23 mouse cellular contexts compared by ENCODE assay signal in the genomic region with DNA sequence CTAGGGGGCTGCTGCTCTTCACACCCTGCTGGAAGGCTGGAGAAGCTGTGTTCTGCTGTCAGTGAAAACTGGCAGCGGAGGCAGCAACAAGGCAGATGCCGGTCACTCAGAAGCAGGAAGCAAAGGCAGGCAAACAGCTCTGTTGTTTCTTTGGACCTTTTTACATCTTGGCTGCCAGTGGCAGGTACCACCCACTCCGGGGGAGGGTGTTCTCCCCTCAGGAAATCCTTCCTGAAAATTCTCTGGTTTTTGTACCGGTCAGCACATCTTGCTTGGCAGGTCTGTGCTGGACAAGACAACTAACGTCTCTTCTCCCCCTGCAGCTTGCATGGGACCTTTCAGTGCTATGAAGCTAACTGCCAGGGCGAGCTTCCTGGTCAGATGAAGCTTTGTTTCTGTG. TPM values are rescaled to one million over a fixed set of nuclear protein-coding genes. Genes with fewer than 3 reads are reported as not detected.
DNase-seq lines count a peak whose midpoint lies in the region; ATAC-seq lines count a peak whose summit lies in the region.
"Had no signal": no experiment of that assay in that cellular context is flagged by ENCODE, and none has a peak within 500 bp of the region (broad histone marks: within the 10 kb centered on the region; RNA-seq: fewer than 3 reads in every experiment).

No protein-coding gene starts in this region.

- H3K36me3 ChIP-seq in heart, embryonic 12.5 days = no peaks in the 10 kb centered on the region
- no peaks in the 10 kb centered on the region for H3K36me3 ChIP-seq in kidney, embryonic 16.5 days (ENCODE audit: insufficient read depth, low read length)
- H3K36me3 ChIP-seq: embryonic facial prominence, embryonic 15.5 days; forebrain, embryonic 10.5 days; forebrain, embryonic 15.5 days; G1E; heart, embryonic 13.5 days; hindbrain, embryonic 13.5 days had no signal

- no peaks in the 10 kb centered on the region for H3K27me3 ChIP-seq in heart, embryonic 12.5 days (replicated peaks)
- H3K27me3 ChIP-seq in kidney, embryonic 16.5 days (ENCODE audit: insufficient read depth, low read length) = no peaks in the 10 kb centered on the region
- H3K27me3 ChIP-seq: embryonic facial prominence, embryonic 15.5 days; forebrain, embryonic 15.5 days; heart, embryonic 13.5 days; hindbrain, embryonic 13.5 days had no signal

- no peak overlapping the region for H3K27ac ChIP-seq in heart, embryonic 12.5 days (ENCODE audit: poor library complexity, severe bottlenecking)
- no peak overlapping the region for H3K27ac ChIP-seq in kidney, embryonic 16.5 days (ENCODE audit: low read length)
- H3K27ac ChIP-seq: embryonic facial prominence, embryonic 15.5 days; forebrain, embryonic 10.5 days; forebrain, embryonic 15.5 days; heart, adult 2 months; heart, embryonic 13.5 days; hindbrain, embryonic 13.5 days; hindbrain, postnatal 0 days had no signal

- no peak overlapping the region for H3K4me2 ChIP-seq in heart, embryonic 12.5 days
- H3K4me2 ChIP-seq in kidney, embryonic 16.5 days (replicated peaks; ENCODE audit: low read depth, low read length) = no peak overlapping the region
- H3K4me2 ChIP-seq: embryonic facial prominence, embryonic 15.5 days; forebrain, embryonic 15.5 days; heart, embryonic 13.5 days; hindbrain, embryonic 13.5 days had no signal

- H3K4me1 ChIP-seq in heart, embryonic 12.5 days (replicated peaks) = no peaks in the 10 kb centered on the region; the same call in 1 of the 2 replicates
- no peaks in the 10 kb centered on the region for H3K4me1 ChIP-seq in kidney, embryonic 16.5 days (ENCODE audit: insufficient read depth, low read length)
- H3K4me1 ChIP-seq: embryonic facial prominence, embryonic 15.5 days; forebrain, embryonic 10.5 days; heart, embryonic 13.5 days had no signal

- H3K9ac ChIP-seq in heart, embryonic 12.5 days = no peak overlapping the region
- no peak overlapping the region for H3K9ac ChIP-seq in kidney, embryonic 16.5 days (replicated peaks; ENCODE audit: low read length)
- H3K9ac ChIP-seq: embryonic facial prominence, embryonic 15.5 days; forebrain, embryonic 15.5 days; heart, embryonic 13.5 days; hindbrain, embryonic 13.5 days had no signal

- DNase-seq in adrenal gland, adult 2 months = peak; percentile 5
- no peak for DNase-seq in adrenal gland, adult (ENCODE audit: inconsistent age in 2 of 2, low spot score in 1 of 2)
- no peak for DNase-seq in heart, postnatal 36 days
- DNase-seq in kidney, adult 8-10 months = peak; percentile 8 to 20
- peak; percentile 33 to 42 for DNase-seq in kidney, postnatal 36 days
- DNase-seq: B cell, adult 2 months; cerebellum, adult 2 months; cerebellum, postnatal 14 days; embryo, embryonic 11 days; gastrocnemius, postnatal 14 days; heart, adult 2 months had no signal

- 51% methylated on average over 6 of the region's 6 CpGs for WGBS in heart, embryonic 12.5 days
- 54% methylated on average over 6 of the region's 6 CpGs for WGBS in kidney, embryonic 16.5 days

- H3K9me3 ChIP-seq in heart, embryonic 12.5 days (replicated peaks) = 0 out of 2 replicates have a peak, but pooled peaks cover 5% of the 10 kb centered on the region
- 0 out of 2 replicates have a peak, but pooled peaks cover 4% of the 10 kb centered on the region for H3K9me3 ChIP-seq in kidney, embryonic 16.5 days (ENCODE audit: low read length)
- H3K9me3 ChIP-seq: embryonic facial prominence, embryonic 15.5 days; forebrain, embryonic 10.5 days; forebrain, embryonic 15.5 days; heart, embryonic 13.5 days; hindbrain, embryonic 13.5 days had no signal

- intact Hi-C loops in heart, postnatal 36 days (cut with DNase I) = no loop called here

- ATAC-seq in heart, embryonic 12.5 days (ENCODE audit: insufficient number of reproducible peaks, low FRiP score) = peak; percentile 29; the same call in 1 of the 2 replicates
- no peak for ATAC-seq in kidney, embryonic 16.5 days (ENCODE audit: low FRiP score, low TSS enrichment)
- no peak for ATAC-seq in megakaryocyte-erythroid progenitor cell, adult 5-6 weeks (replicated peaks; ENCODE audit: low FRiP score, low TSS enrichment, poor library complexity, severe bottlenecking)
- ATAC-seq: CD4-positive, CD25-positive, alpha-beta regulatory T cell, adult 4 months; forebrain, embryonic 15.5 days; hindbrain, postnatal 0 days had no signal

- no peak overlapping the region for H3K4me3 ChIP-seq in heart, embryonic 12.5 days
- no peak overlapping the region for H3K4me3 ChIP-seq in kidney, embryonic 16.5 days (ENCODE audit: low read length)
- H3K4me3 ChIP-seq: embryonic facial prominence, embryonic 15.5 days; erythroblast, embryonic 14.5 days; forebrain, embryonic 10.5 days; forebrain, embryonic 15.5 days; heart, adult 2 months; heart, embryonic 13.5 days; hindbrain, embryonic 13.5 days had no signal

RNA-seq across cellular contexts. Expression of gene Rpl10-ps3, which starts 30.8 kb away (rescaled TPM):
- 1,000 to 10,000 TPM; 1,087 to 1,247 TPM for total RNA-seq in adrenal gland, adult 2 months (2021)
- 7.3 and 8.1 TPM in 2 replicates for polyA plus RNA-seq in adrenal gland, adult 2 months (2012; rRNA removed)
- 150 and 157 TPM in 2 replicates for polyA plus RNA-seq in heart, embryonic 12.5 days (2016; fragmentation: Nextera tagmentation; extraction: Ambion mirVana)
- total RNA-seq in heart, postnatal 36 days (2021) = 100 to 1,000 TPM; 420 to 495 TPM
- polyA plus RNA-seq in kidney, embryonic 16.5 days (2015; fragmentation: Nextera tagmentation; extraction: Ambion mirVana) = 279 and 349 TPM in 2 replicates
- 473 and 492 TPM in 2 replicates for total RNA-seq in megakaryocyte-erythroid progenitor cell, adult 5-6 weeks (2014; fragmentation: Nextera tagmentation)
- total RNA-seq in megakaryocyte-erythroid progenitor cell, adult 5-6 weeks (2017) = 197 and 284 TPM in 2 replicates

Comparison
In these comparisons a context has a peak if more than half of its experiments do, and no peak if none do; other contexts are left out.
1. DNase-seq: peak in adrenal gland, adult 2 months (single experiment), kidney, adult 8-10 months (2 of 2) and kidney, postnatal 36 days (2 of 2); none in adrenal gland, adult (0 of 2) and heart, postnatal 36 days (0 of 2).